Mouse (Mus musculus) liver, postnatal 0 days (tissue): ENCODE data around the gene Nova2. TPM values are rescaled to one million over a fixed set of nuclear protein-coding genes. Genes with fewer than 3 reads are reported as not detected.

ENCODE experiments used
- ATAC-seq: fragments of 200-750 bp; cut with Nextera tagmentation; 2 replicates; pipeline ENCODE4 v1.8.0; 2017; ENCODE audit warnings: mild to moderate bottlenecking, moderate library complexity
- DNase-seq: peaks from one replicate; pipeline ENCODE4 v3.0.0-alpha.2; 2016
- H3K27ac ChIP-seq: fragments of 300-500 bp; sonication (generic); 2 replicates; pipeline ENCODE4 v1.5.1; 2014; ENCODE audit warnings: antibody characterized with exemption, moderate library complexity, mild to moderate bottlenecking, low read depth
- H3K27me3 ChIP-seq: fragments of 300-500 bp; sonication (generic); 2 replicates; pipeline ENCODE4 v1.6.1; 2014; ENCODE audit warnings: low read length, control low read depth, mixed read lengths; ENCODE audit not compliant: insufficient read depth
- H3K36me3 ChIP-seq: fragments of 300-500 bp; sonication (generic); replicated peaks from 2 replicates; pipeline ENCODE4 v1.6.1; 2014; ENCODE audit warnings: mild to moderate bottlenecking, control low read depth, low read length, moderate library complexity, mixed read lengths; ENCODE audit not compliant: insufficient read depth
- H3K4me1 ChIP-seq: fragments of 300-500 bp; sonication (generic); 2 replicates; pipeline ENCODE4 v1.6.1; 2014; ENCODE audit warnings: antibody characterized with exemption, mild to moderate bottlenecking, control low read depth; ENCODE audit not compliant: insufficient read depth
- H3K4me2 ChIP-seq: fragments of 300-500 bp; sonication (generic); 2 replicates; pipeline ENCODE4 v1.6.1; 2014; ENCODE audit warnings: low read depth, mild to moderate bottlenecking, low read length, moderate library complexity, mixed read lengths
- H3K4me3 ChIP-seq: fragments of 300-500 bp; sonication (generic); 2 replicates; pipeline ENCODE4 v1.5.1; 2014; ENCODE audit warnings: low read depth, low read length
- H3K9ac ChIP-seq: fragments of 300-500 bp; sonication (generic); replicated peaks from 2 replicates; pipeline ENCODE4 v1.6.1; 2014; ENCODE audit warnings: mild to moderate bottlenecking, moderate library complexity
- H3K9me3 ChIP-seq: fragments of 300-500 bp; sonication (generic); 2 replicates; pipeline ENCODE4 v1.6.1; 2016; ENCODE audit warnings: mild to moderate bottlenecking, control low read depth, low read length, mixed read lengths
- CTCF ChIP-seq: sonication (generic); IDR thresholded peaks from 2 replicates; pipeline ENCODE4 v1.5.1; 2016; ENCODE audit warnings: antibody characterized with exemption, low read depth
- EP300 ChIP-seq: IDR thresholded peaks from 2 replicates; pipeline ENCODE4 v1.6.1; 2016; ENCODE audit warnings: antibody characterized with exemption, low read depth, mild to moderate bottlenecking
- WGBS: fragments of 180-500 bp; shearing (Covaris S2); extraction: QIAGEN DNeasy Blood & Tissue Kit; methylation state at CpG from one replicate; pipeline ENCODE4 v1.1.7; 2014; ENCODE audit not compliant: insufficient replicate concordance; 5-methylcytosine and 5-hydroxymethylcytosine counted together
- polyA plus RNA-seq: library from polyadenylated mRNA; unstranded; fragments of >200 nt; fragmentation: Nextera tagmentation; extraction: Ambion mirVana; gene quantifications from 2 replicates; pipeline ENCODE4 v1.2.1, GENCODE M21; 2015

Gene Nova2
- polyA plus RNA-seq, 1 experiment from 2014 or later: 0.12 TPM

DNA sequence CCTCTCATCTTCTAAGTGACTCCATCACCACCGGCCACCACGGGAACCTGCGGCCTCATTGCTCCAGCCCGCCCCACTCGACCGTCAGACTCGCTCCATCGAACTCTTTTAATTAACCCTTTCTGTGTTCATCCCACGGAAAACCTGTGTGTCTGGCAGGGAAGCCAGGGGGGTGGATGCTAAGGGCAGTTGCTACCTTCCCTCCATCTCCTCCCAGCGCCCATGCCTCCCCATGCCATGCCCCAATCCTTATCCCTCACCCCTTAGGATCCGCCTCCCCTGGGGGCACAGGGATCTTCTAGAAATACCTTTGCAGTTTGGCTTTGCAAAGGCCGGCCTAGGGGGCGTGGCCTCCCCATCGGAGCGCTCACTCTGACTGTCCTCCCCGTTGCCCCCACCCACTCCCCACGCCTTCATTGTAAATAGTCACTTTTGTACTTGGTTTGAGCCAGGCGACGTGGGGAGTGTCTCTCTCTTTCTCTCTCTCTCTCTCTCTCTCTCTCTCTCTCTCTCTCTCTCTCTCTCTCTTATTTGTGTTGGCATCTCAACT is 37.7 kb downstream of the Nova2 start:
- ATAC-seq: no peak
- Histone ChIP-seq H3K4me2 (no peak overlapping the region), H3K36me3 (no peaks in the 10 kb centered on the region), H3K27ac (no peak overlapping the region), H3K4me3 (no peak overlapping the region), H3K4me1 (peaks cover 6% of the 10 kb centered on the region; the same call in 1 of the 2 replicates), H3K27me3 (peaks cover 74% of the 10 kb centered on the region), H3K9me3 (no peaks in the 10 kb centered on the region), H3K9ac (no peak overlapping the region)
- no peak for DNase-seq
- TF ChIP-seq EP300: no peak
- TF ChIP-seq CTCF: no peak
- 3% methylated on average over 19 of the region's 19 CpGs for WGBS

DNA sequence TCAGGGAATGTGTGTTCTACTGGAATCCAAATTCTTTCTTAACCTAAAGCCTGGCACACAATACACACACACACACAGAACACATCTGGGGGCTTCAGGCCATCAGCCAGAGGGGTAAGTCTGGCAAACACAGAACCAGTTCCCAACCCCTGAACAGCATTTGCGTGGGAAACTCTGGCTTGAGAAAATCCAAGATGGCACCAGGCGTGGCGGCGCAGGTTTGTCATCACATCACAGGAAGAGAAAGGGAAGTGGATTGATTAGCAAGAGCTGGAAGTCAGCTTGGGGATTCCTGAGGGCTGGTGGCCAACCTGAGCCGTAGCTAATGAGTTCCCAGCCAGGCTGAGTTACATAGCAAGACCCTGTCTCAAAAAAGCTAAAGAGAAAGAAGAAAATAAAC is 39.6 kb downstream of the Nova2 start:
- Histone ChIP-seq H3K27ac (no peak overlapping the region), H3K4me2 (no peak overlapping the region), H3K27me3 (peaks cover 56% of the 10 kb centered on the region), H3K9me3 (no peaks in the 10 kb centered on the region), H3K4me1 (peaks cover 6% of the 10 kb centered on the region; the same call in 1 of the 2 replicates), H3K36me3 (no peaks in the 10 kb centered on the region), H3K4me3 (no peak overlapping the region), H3K9ac (no peak overlapping the region)
- ATAC-seq (no peak), DNase-seq (no peak)
- WGBS: 65% methylated on average over 5 of the region's 5 CpGs
- TF ChIP-seq EP300 (no peak), CTCF (no peak)

DNA sequence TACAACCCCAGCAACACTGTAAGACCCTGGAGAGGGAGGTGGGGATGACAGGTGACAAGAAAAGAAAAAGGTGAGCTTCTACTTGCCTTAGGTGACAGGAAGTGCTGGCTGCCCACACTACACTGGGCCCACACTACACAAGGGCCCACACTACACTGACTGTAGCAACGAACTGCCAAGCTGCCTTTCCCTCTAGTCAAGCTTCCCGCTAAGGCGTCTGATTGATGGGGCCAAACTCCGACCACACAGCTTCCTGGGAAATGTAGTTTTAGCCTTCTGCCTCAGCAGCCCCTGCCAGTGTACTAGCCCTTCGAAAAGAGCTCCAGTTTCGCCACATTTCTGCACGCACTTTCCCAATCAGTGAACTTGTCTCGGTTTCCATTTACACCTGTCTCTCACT is 41.9 kb downstream of the Nova2 start:
- H3K9ac ChIP-seq: no peak overlapping the region
- no peak overlapping the region for H3K4me2 ChIP-seq
- 14% methylated on average over 8 of the region's 8 CpGs for WGBS
- no peak overlapping the region for H3K4me3 ChIP-seq
- ATAC-seq: no peak
- TF ChIP-seq EP300 (no peak), CTCF (no peak)
- peaks cover 3% of the 10 kb centered on the region; the same call in 1 of the 2 replicates for H3K4me1 ChIP-seq
- no peak overlapping the region for H3K27ac ChIP-seq
- no peaks in the 10 kb centered on the region for H3K36me3 ChIP-seq
- H3K9me3 ChIP-seq: no peaks in the 10 kb centered on the region
- no peak for DNase-seq
- H3K27me3 ChIP-seq: peaks cover 33% of the 10 kb centered on the region

- H3K9me3 ChIP-seq: no peaks in the 10 kb centered on the region
- H3K9ac ChIP-seq: no peak overlapping the region
- no peak overlapping the region for H3K4me3 ChIP-seq
- peak; percentile 30 for DNase-seq
- H3K27me3 ChIP-seq: 0 out of 2 replicates have a peak, but pooled peaks cover under 1% of the 10 kb centered on the region
- WGBS: 87% methylated on average over 3 of the region's 3 CpGs
- H3K27ac ChIP-seq: no peak overlapping the region
- no peaks in the 10 kb centered on the region for H3K36me3 ChIP-seq
- H3K4me1 ChIP-seq: no peaks in the 10 kb centered on the region
- peak; percentile 42; the same call in 1 of the 2 replicates for TF ChIP-seq CTCF
- no peak for TF ChIP-seq EP300
- no peak overlapping the region for H3K4me2 ChIP-seq
- no peak for ATAC-seq
These were observed 45.3 kb downstream of the Nova2 start for GRCm38 (mm10) chr7:18970956-18971355.

- ATAC-seq (no peak), DNase-seq (no peak)
- no peaks in the 10 kb centered on the region for H3K27me3 ChIP-seq
- no peaks in the 10 kb centered on the region for H3K4me1 ChIP-seq
- no peaks in the 10 kb centered on the region for H3K9me3 ChIP-seq
- no peak overlapping the region for H3K4me3 ChIP-seq
- H3K9ac ChIP-seq: no peak overlapping the region
- no peak overlapping the region for H3K27ac ChIP-seq
- 91% methylated on average over 9 of the region's 9 CpGs for WGBS
- TF ChIP-seq EP300 (no peak), CTCF (no peak)
- H3K4me2 ChIP-seq: no peak overlapping the region
- H3K36me3 ChIP-seq: no peaks in the 10 kb centered on the region
These were observed 52.7 kb downstream of the Nova2 start for GRCm38 (mm10) chr7:18978381-18978780.

- no peak overlapping the region for H3K4me3 ChIP-seq
These were observed 60.8 kb downstream of the Nova2 start for GRCm38 (mm10) chr7:18986503-18986902.

More at GRCm38 (mm10) chr7:18986503-18986902, 60.8 kb downstream of the Nova2 start:
- ATAC-seq: no peak
- Histone ChIP-seq H3K4me2 (no peak overlapping the region), H3K9me3 (no peaks in the 10 kb centered on the region), H3K4me1 (peaks cover 8% of the 10 kb centered on the region), H3K27ac (no peak overlapping the region), H3K27me3 (peaks cover 34% of the 10 kb centered on the region), H3K9ac (no peak overlapping the region), H3K36me3 (no peaks in the 10 kb centered on the region)
- DNase-seq: no peak
- WGBS: 58% methylated on average over 2 of the region's 2 CpGs
- TF ChIP-seq CTCF: no peak
- peak; percentile 10; the same call in 1 of the 2 replicates for TF ChIP-seq EP300
